Mouse (Mus musculus) spleen, adult 2 months (tissue): ENCODE results near the gene Olfr324. TPM values are rescaled to one million over a fixed set of nuclear protein-coding genes. Genes with fewer than 3 reads are reported as not detected.
A peak's percentile ranks its signal among the peaks of the same experiment; 100 is the strongest.

Experiments used
- DNase-seq, 2 experiments: peaks; one replicate each; pipeline versions ENCODE4 v3.0.0 to v3.0.0-alpha.2; 2012 to 2021; ENCODE audit warnings: low spot score in 2 of 2, low read depth in 1 of 2
- H3K27ac ChIP-seq: fragments of 200-500 bp; 2 replicates; pipeline ENCODE4 v1.5.1; 2012; ENCODE audit warnings: low read length, inconsistent platforms; ENCODE audit not compliant: insufficient read depth
- H3K27me3 ChIP-seq: fragments of 200-500 bp; 2 replicates; pipeline ENCODE4 v1.6.1; 2012; ENCODE audit warnings: mild to moderate bottlenecking, moderate library complexity, low read length, inconsistent platforms; ENCODE audit not compliant: control insufficient read depth, insufficient read depth
- H3K36me3 ChIP-seq: fragments of 200-500 bp; 2 replicates; pipeline ENCODE4 v1.6.1; 2012; ENCODE audit warnings: mild to moderate bottlenecking, low read length, inconsistent platforms; ENCODE audit not compliant: control insufficient read depth, insufficient read depth
- H3K4me1 ChIP-seq: fragments of 200-500 bp; 2 replicates; pipeline ENCODE4 v1.6.1; 2011; ENCODE audit warnings: inconsistent platforms; ENCODE audit not compliant: control insufficient read depth, insufficient read depth, insufficient read length
- H3K4me3 ChIP-seq: fragments of 200-500 bp; 2 replicates; pipeline ENCODE4 v1.5.1; 2011; ENCODE audit warnings: mild to moderate bottlenecking, inconsistent platforms; ENCODE audit not compliant: insufficient read depth, insufficient read length; ENCODE audit errors: extremely low read depth
- CTCF ChIP-seq: fragments of 200-500 bp; IDR thresholded peaks from 2 replicates; pipeline ENCODE4 v1.5.1; 2011; ENCODE audit warnings: mild to moderate bottlenecking, inconsistent platforms; ENCODE audit not compliant: insufficient read depth, insufficient read length, insufficient replicate concordance; ENCODE audit errors: extremely low read depth
- POLR2A ChIP-seq: fragments of 200-500 bp; IDR thresholded peaks from 2 replicates; pipeline ENCODE4 v1.6.1; 2011; ENCODE audit warnings: low read depth, low read length, inconsistent platforms
- WGBS: fragments of 180-500 bp; shearing (Covaris S2); methylation state at CpG from one replicate; pipeline ENCODE4 v1.1.7; 2018; 5-methylcytosine and 5-hydroxymethylcytosine counted together
- polyA plus RNA-seq: library from polyadenylated mRNA; depleted of rRNA; stranded (reverse); fragments of >200 nt; gene quantifications from 2 replicates; pipeline ENCODE4 v1.2.3, GENCODE M21; 2012; rRNA removed

Gene Olfr324
- not detected in 2 replicates for polyA plus RNA-seq

GRCm38 (mm10) chr11:58594814-58595213 lies at the start of gene Olfr324:
Gene Olfr324, plus strand, starts transcription at chr11:58595114.
- WGBS: 75% methylated on average over 6 of the region's 6 CpGs
- no peak for DNase-seq
- Histone ChIP-seq H3K27me3 (no peaks in the 10 kb centered on the region), H3K4me1 (no peaks in the 10 kb centered on the region), H3K4me3 (no peak within 1 kb of the TSS), H3K27ac (no peak within 1 kb of the TSS), H3K36me3 (no peaks in the 10 kb centered on the region)
- no peak for TF ChIP-seq POLR2A
- no peak for TF ChIP-seq CTCF

- no peaks in the 10 kb centered on the region for H3K36me3 ChIP-seq
- H3K27me3 ChIP-seq: no peaks in the 10 kb centered on the region
- H3K4me1 ChIP-seq: no peaks in the 10 kb centered on the region
- no peak within 1 kb of the TSS for H3K4me3 ChIP-seq
- DNase-seq: no peak
- TF ChIP-seq CTCF: no peak
- no peak for TF ChIP-seq POLR2A
- WGBS: 90% methylated on average over 5 of the region's 5 CpGs
- no peak within 1 kb of the TSS for H3K27ac ChIP-seq
These were observed 48.6 kb upstream of the Olfr324 start, which contains the start of gene Olfr329-ps for GRCm38 (mm10) chr11:58546322-58546721. Gene Olfr329-ps, minus strand, starts transcription at chr11:58546422.

DNA sequence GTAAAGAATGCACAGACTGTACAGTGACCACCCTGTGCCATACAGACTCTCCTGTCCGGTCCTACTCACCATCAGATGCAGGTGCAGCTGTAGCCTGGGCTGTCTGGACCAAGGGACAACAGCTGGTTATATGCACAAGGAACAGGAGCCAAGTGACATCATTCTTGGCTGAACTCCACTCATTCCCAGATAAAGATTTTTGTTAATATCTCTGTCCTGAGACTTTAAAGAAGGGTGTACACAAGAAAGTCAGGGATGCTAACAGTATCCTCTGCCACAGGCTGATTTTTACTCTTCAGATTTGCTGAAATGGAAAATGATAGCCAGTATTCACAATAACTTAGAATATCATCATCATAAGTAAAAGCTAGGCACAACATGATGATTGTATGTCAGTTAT lies 39.4 kb upstream of the Olfr324 start, which contains the start of gene Olfr328:
Gene Olfr328, minus strand, starts transcription at position 101 of the 400 bp plus-strand sequence.
- DNase-seq: no peak
- WGBS: 78% methylated on average over 1 of the region's 1 CpGs
- Histone ChIP-seq H3K4me1 (no peaks in the 10 kb centered on the region), H3K27ac (no peak within 1 kb of the TSS), H3K36me3 (no peaks in the 10 kb centered on the region), H3K27me3 (no peaks in the 10 kb centered on the region), H3K4me3 (no peak within 1 kb of the TSS)
- TF ChIP-seq CTCF (no peak), POLR2A (no peak)

GRCm38 (mm10) chr11:58570405-58570804 lies 24.5 kb upstream of the Olfr324 start, which contains the start of gene Olfr224:
Gene Olfr224, minus strand, starts transcription at chr11:58570553.
- Histone ChIP-seq H3K4me3 (no peak within 1 kb of the TSS), H3K36me3 (no peaks in the 10 kb centered on the region), H3K27ac (no peak within 1 kb of the TSS), H3K4me1 (no peaks in the 10 kb centered on the region), H3K27me3 (no peaks in the 10 kb centered on the region)
- TF ChIP-seq CTCF (no peak), POLR2A (no peak)
- WGBS: 84% methylated on average over 5 of the region's 5 CpGs
- no peak for DNase-seq

DNA sequence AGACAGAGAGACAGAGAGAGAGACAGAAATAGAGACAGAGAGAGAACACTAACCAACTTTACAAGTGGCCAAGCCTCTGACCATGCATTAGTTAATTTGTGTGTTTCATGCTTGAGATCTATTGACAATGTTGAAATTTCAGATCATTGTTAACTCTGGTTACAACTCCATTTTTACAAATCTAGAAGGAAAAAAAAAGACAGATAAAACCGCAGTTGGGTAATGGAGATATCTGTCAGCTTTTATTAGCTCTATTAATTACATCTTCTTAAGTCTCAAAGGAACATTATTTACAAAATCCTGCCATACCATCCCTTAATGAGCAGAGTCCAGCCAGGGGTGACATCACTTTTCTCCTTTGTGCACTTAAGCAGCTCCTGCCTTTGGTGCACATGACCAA lies 17.5 kb upstream of the Olfr324 start, which contains the start of gene Olfr325:
Gene Olfr325, plus strand, starts transcription at position 301 of the 400 bp plus-strand sequence.
- TF ChIP-seq CTCF (no peak), POLR2A (no peak)

GRCm38 (mm10) chr11:58578636-58579035 lies 16.3 kb upstream of the Olfr324 start:
- H3K27me3 ChIP-seq: no peaks in the 10 kb centered on the region
- no peak for TF ChIP-seq CTCF
- TF ChIP-seq POLR2A: no peak
- 81% methylated on average over 8 of the region's 8 CpGs for WGBS
- H3K4me3 ChIP-seq: no peak overlapping the region
- no peaks in the 10 kb centered on the region for H3K4me1 ChIP-seq
- H3K36me3 ChIP-seq: no peaks in the 10 kb centered on the region
- no peak for DNase-seq
- no peak overlapping the region for H3K27ac ChIP-seq

More for the DNA sequence above, 17.5 kb upstream of the Olfr324 start, which contains the start of gene Olfr325:
- DNase-seq: no peak
- no peak within 1 kb of the TSS for H3K4me3 ChIP-seq
- no peaks in the 10 kb centered on the region for H3K36me3 ChIP-seq
- no peak within 1 kb of the TSS for H3K27ac ChIP-seq
- 80% methylated on average over 1 of the region's 1 CpGs for WGBS
- H3K4me1 ChIP-seq: no peaks in the 10 kb centered on the region
- no peaks in the 10 kb centered on the region for H3K27me3 ChIP-seq

GRCm38 (mm10) chr11:58587898-58588348 lies 7.0 kb upstream of the Olfr324 start:
- TF ChIP-seq CTCF: peak; percentile 26; the same call in 1 of the 2 replicates
- TF ChIP-seq POLR2A: no peak
- DNase-seq: peak in 1 of 2 experiments; percentile 17
- WGBS: 68% methylated on average over 7 of the region's 7 CpGs

More at GRCm38 (mm10) chr11:58587898-58588348, 7.0 kb upstream of the Olfr324 start:
- no peak overlapping the region for H3K27ac ChIP-seq
- H3K27me3 ChIP-seq: no peaks in the 10 kb centered on the region
- H3K4me1 ChIP-seq: no peaks in the 10 kb centered on the region
- no peak overlapping the region for H3K4me3 ChIP-seq
- H3K36me3 ChIP-seq: no peaks in the 10 kb centered on the region
